ENCODE assay signal across 8 mouse cellular contexts in genomic region chr9:120010781-120011511, GRCm38 (mm10). TPM values are rescaled to one million over a fixed set of nuclear protein-coding genes. Genes with fewer than 3 reads are reported as not detected.
DNase-seq lines count a peak whose midpoint lies in the region; ATAC-seq and TF ChIP-seq lines count a peak whose summit lies in the region.

No protein-coding gene starts in this region.

- H3K4me1 ChIP-seq in ES-E14 (ENCODE audit: control insufficient read depth in 2 of 2, insufficient read depth in 2 of 2, low read length in 2 of 2, poor library complexity in 1 of 2): peaks cover 14 to 29% of the 10 kb centered on the region in 2 experiments
- H3K4me1 ChIP-seq in forebrain, embryonic 14.5 days (ENCODE audit: control insufficient read depth, insufficient read depth, low read length): peaks cover 4% of the 10 kb centered on the region
- peaks cover 14% of the 10 kb centered on the region for H3K4me1 ChIP-seq in liver, embryonic 16.5 days (ENCODE audit: control insufficient read depth, low read depth, low read length)
- peaks cover 12% of the 10 kb centered on the region; the same call in 1 of the 2 replicates for H3K4me1 ChIP-seq in neural tube, embryonic 13.5 days (replicated peaks)

- H3K27me3 ChIP-seq in forebrain, embryonic 14.5 days (replicated peaks; ENCODE audit: control insufficient read depth, insufficient read depth, low read length): no peaks in the 10 kb centered on the region
- H3K27me3 ChIP-seq in liver, embryonic 16.5 days (ENCODE audit: control insufficient read depth, insufficient read depth, low read depth, low read length): no peaks in the 10 kb centered on the region; the same call in 1 of the 2 replicates
- peaks cover 15% of the 10 kb centered on the region for H3K27me3 ChIP-seq in neural tube, embryonic 13.5 days

- no peaks in the 10 kb centered on the region for H3K36me3 ChIP-seq in ES-E14 (ENCODE audit: control insufficient read depth, insufficient read depth, low read length, poor library complexity, severe bottlenecking)
- no peaks in the 10 kb centered on the region for H3K36me3 ChIP-seq in forebrain, embryonic 14.5 days (ENCODE audit: control insufficient read depth, insufficient read depth, low read length)
- H3K36me3 ChIP-seq in liver, embryonic 16.5 days (ENCODE audit: control insufficient read depth, insufficient read depth): no peaks in the 10 kb centered on the region
- H3K36me3 ChIP-seq in neural tube, embryonic 13.5 days: no peaks in the 10 kb centered on the region

- DNase-seq in ES-E14 (ENCODE audit: low read depth, low spot score): peak; percentile 93
- peak; percentile 97 for DNase-seq in cerebellum, adult 11 months
- DNase-seq in forebrain, embryonic 14.5 days (ENCODE audit: low spot score): peak; percentile 98
- DNase-seq in heart, postnatal 14 days: peak; percentile 100
- peak; percentile 93 for DNase-seq in large intestine, adult 2 months (ENCODE audit: low read depth, low spot score)
- DNase-seq in telencephalon, adult 2 months (ENCODE audit: low read depth, low spot score): peak; percentile 90

- H3K4me3 ChIP-seq in ES-E14 (ENCODE audit: insufficient read depth in 1 of 2, low read depth in 1 of 2, low read length in 2 of 2, poor library complexity in 1 of 2, severe bottlenecking in 1 of 2): peak overlapping the region; percentile 52 to 58
- peak overlapping the region; percentile 41 for H3K4me3 ChIP-seq in forebrain, embryonic 14.5 days (ENCODE audit: low read depth, low read length)
- H3K4me3 ChIP-seq in liver, embryonic 16.5 days (ENCODE audit: low read depth, low read length): peak overlapping the region; percentile 49
- peak overlapping the region; percentile 45 for H3K4me3 ChIP-seq in neural tube, embryonic 13.5 days

- intact Hi-C loops in heart, postnatal 14 days (cut with DNase I): loop anchor here (2.0 kb wide), 1 partner anchor 26 kb away; the partner anchor contains the start of gene Csrnp1

- H3K4me2 ChIP-seq in forebrain, embryonic 14.5 days (ENCODE audit: low read length): peak overlapping the region; percentile 79
- H3K4me2 ChIP-seq in liver, embryonic 16.5 days (ENCODE audit: low read depth, low read length): peak overlapping the region; percentile 74
- peak overlapping the region; percentile 74 for H3K4me2 ChIP-seq in neural tube, embryonic 13.5 days

- WGBS in forebrain, embryonic 14.5 days: 2% methylated on average over 57 of the region's 60 CpGs
- 2% methylated on average over 58 of the region's 60 CpGs for WGBS in large intestine, adult 2 months
- WGBS in liver, embryonic 16.5 days (ENCODE audit: insufficient replicate concordance): 3% methylated on average over 53 of the region's 60 CpGs
- 2% methylated on average over 53 of the region's 60 CpGs for WGBS in neural tube, embryonic 13.5 days

- in situ Hi-C loops in ES-E14 (cut with MboI; ENCODE audit: low sequenced_read_pairs in 2 of 2, unreplicated experiment in 2 of 2): no loop called here

- peak overlapping the region; percentile 41; the same call in 1 of the 2 replicates for H3K27ac ChIP-seq in ES-E14 (ENCODE audit: insufficient read depth, low read depth, low read length, poor library complexity, severe bottlenecking)
- H3K27ac ChIP-seq in forebrain, embryonic 14.5 days (ENCODE audit: low read depth, low read length): peak overlapping the region; percentile 87
- peak overlapping the region; percentile 58 for H3K27ac ChIP-seq in liver, embryonic 16.5 days (ENCODE audit: low read length)
- peak overlapping the region; percentile 85 for H3K27ac ChIP-seq in neural tube, embryonic 13.5 days (replicated peaks)

- H3K9ac ChIP-seq in ES-E14 (ENCODE audit: insufficient read depth, low read depth, low read length, poor library complexity, severe bottlenecking): peak overlapping the region; percentile 67
- peak overlapping the region; percentile 58 for H3K9ac ChIP-seq in forebrain, embryonic 14.5 days (ENCODE audit: low read length)
- no peak overlapping the region for H3K9ac ChIP-seq in liver, embryonic 16.5 days (ENCODE audit: low read depth, low read length)
- peak overlapping the region; percentile 72 for H3K9ac ChIP-seq in neural tube, embryonic 13.5 days

- peak; percentile 95 for ATAC-seq in forebrain, embryonic 14.5 days
- peak; percentile 92 for ATAC-seq in liver, embryonic 16.5 days (ENCODE audit: low read depth)
- ATAC-seq in neural tube, embryonic 13.5 days (ENCODE audit: low read depth): peak; percentile 95

- no peaks in the 10 kb centered on the region for H3K9me3 ChIP-seq in ES-E14 (ENCODE audit: control insufficient read depth, insufficient read depth, low read depth, low read length)
- no peaks in the 10 kb centered on the region for H3K9me3 ChIP-seq in forebrain, embryonic 14.5 days (replicated peaks; ENCODE audit: control insufficient read depth, low read length)
- no peaks in the 10 kb centered on the region for H3K9me3 ChIP-seq in liver, embryonic 16.5 days (replicated peaks; ENCODE audit: control insufficient read depth, low read length)
- H3K9me3 ChIP-seq in neural tube, embryonic 13.5 days: no peaks in the 10 kb centered on the region

TF ChIP-seq in ES-E14, 5 proteins besides CTCF, POLR2A, EP300 and RAD21:
- TF ChIP-seq HCFC1 (IDR thresholded peaks at IDR 0.05; ENCODE audit: borderline replicate concordance, insufficient read depth, low read length) (no peak), ZNF384 (IDR thresholded peaks at IDR 0.05; ENCODE audit: low read depth, low read length) (no peak), MAFK (IDR thresholded peaks at IDR 0.05; ENCODE audit: insufficient read depth, low read depth, low read length) (no peak)

RNA-seq across cellular contexts. Expression of gene Xirp1, which starts 12.5 kb away (rescaled TPM):
- 0.05 and 0.13 TPM in 2 replicates for total RNA-seq in ES-E14 (2012; rRNA removed)
- not detected in 2 replicates for polyA plus RNA-seq in forebrain, embryonic 14.5 days (2014; fragmentation: Nextera tagmentation; extraction: Ambion mirVana)
- 100 to 1,000 TPM; 105 to 114 TPM for total RNA-seq in heart, postnatal 14 days (2021)
- polyA plus RNA-seq in large intestine, adult 2 months (2012; rRNA removed): 0.02 and 0.07 TPM in 2 replicates
- polyA plus RNA-seq in liver, embryonic 16.5 days (2015; fragmentation: Nextera tagmentation; extraction: Ambion mirVana): 0.15 and 0.26 TPM in 2 replicates
- 0.06 and 0.17 TPM in 2 replicates for polyA plus RNA-seq in neural tube, embryonic 13.5 days (2015; fragmentation: Nextera tagmentation; extraction: Ambion mirVana)

RNA-seq across cellular contexts. Expression of gene Csrnp1, which starts 26.5 kb away (rescaled TPM):
- total RNA-seq in ES-E14 (2012; rRNA removed): 40.6 and 57.8 TPM in 2 replicates
- polyA plus RNA-seq in forebrain, embryonic 14.5 days (2014; fragmentation: Nextera tagmentation; extraction: Ambion mirVana): 1.1 and 1.4 TPM in 2 replicates
- 10 to 100 TPM; 15.8 to 21.4 TPM for total RNA-seq in heart, postnatal 14 days (2021)
- 9.8 and 16.5 TPM in 2 replicates for polyA plus RNA-seq in large intestine, adult 2 months (2012; rRNA removed)
- polyA plus RNA-seq in liver, embryonic 16.5 days (2015; fragmentation: Nextera tagmentation; extraction: Ambion mirVana): 2.5 and 3.3 TPM in 2 replicates
- polyA plus RNA-seq in neural tube, embryonic 13.5 days (2015; fragmentation: Nextera tagmentation; extraction: Ambion mirVana): 1.0 and 1.8 TPM in 2 replicates

RNA-seq across cellular contexts. Expression of gene Cx3cr1, which starts 58.7 kb away (rescaled TPM):
- total RNA-seq in ES-E14 (2012; rRNA removed): 0.09 TPM in 1 of 2 replicates, not detected in the other
- 2.5 and 3.9 TPM in 2 replicates for polyA plus RNA-seq in forebrain, embryonic 14.5 days (2014; fragmentation: Nextera tagmentation; extraction: Ambion mirVana)
- 1 to 10 TPM; 3.4 TPM for total RNA-seq in heart, postnatal 14 days (2021)
- polyA plus RNA-seq in large intestine, adult 2 months (2012; rRNA removed): 6.1 and 11.3 TPM in 2 replicates
- polyA plus RNA-seq in liver, embryonic 16.5 days (2015; fragmentation: Nextera tagmentation; extraction: Ambion mirVana): 3.1 and 3.2 TPM in 2 replicates
- 11.4 and 11.9 TPM in 2 replicates for polyA plus RNA-seq in neural tube, embryonic 13.5 days (2015; fragmentation: Nextera tagmentation; extraction: Ambion mirVana)

Comparison
In these comparisons a context has a peak if more than half of its experiments do, and no peak if none do; other contexts are left out.
1. Peak in every context shown above with its lines: DNase-seq, ATAC-seq, H3K4me3 ChIP-seq and H3K27ac ChIP-seq.